Mouse (Mus musculus): ENCODE measurements around the gene Adcyap1r1. TPM values are rescaled to one million over a fixed set of nuclear protein-coding genes. Genes with fewer than 3 reads are reported as not detected.

Gene Adcyap1r1
- total RNA-seq (2023), result not detected

DNA sequence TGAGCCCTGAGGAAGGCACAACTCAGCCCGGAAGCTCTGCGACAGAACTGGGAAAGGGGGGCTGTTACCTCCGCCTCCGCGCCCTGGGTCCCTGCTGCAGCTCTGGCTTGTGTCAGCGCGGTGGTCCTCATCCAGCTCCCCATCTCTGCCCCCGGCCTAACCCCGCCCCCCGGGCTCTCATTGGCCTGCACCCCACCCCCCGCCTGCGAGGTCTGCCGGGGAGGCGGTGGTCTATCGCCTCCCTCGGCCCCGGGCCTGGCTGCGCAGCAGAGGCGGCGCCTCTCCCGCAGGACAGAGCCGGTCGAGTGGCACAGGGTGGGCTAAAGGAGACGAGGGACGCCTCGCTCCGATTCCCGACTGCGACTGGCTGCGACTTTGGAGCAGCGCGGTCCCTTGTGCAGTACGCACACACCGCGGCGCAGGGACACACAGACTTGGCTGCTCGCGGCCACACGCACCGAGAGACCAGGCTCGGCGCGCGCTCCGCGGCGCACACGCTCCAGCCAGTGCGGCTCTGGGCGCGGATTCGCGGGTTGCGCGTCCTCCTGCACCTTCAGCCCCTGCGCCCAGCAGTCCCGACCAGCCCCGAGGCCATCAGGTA lies at the start of gene Adcyap1r1:
Gene Adcyap1r1 (plus strand): TSS at position 208 of the 601 bp plus-strand sequence.

Other genes starting within 250 kb of the Adcyap1r1 start
- 1.3 TPM for gene Mindy4, start 248.6 kb upstream of the Adcyap1r1 start, total RNA-seq (2023)
- gene Aqp1, start 115.5 kb upstream of the Adcyap1r1 start, total RNA-seq (2023), result 1.2 TPM
- not detected for gene Ghrhr, start 75.7 kb upstream of the Adcyap1r1 start, total RNA-seq (2023)
- gene Neurod6, start 229.3 kb downstream of the Adcyap1r1 start, total RNA-seq (2023), result not detected

All from CD4-positive naive resting alpha-beta T cell, adult 57 days (primary cell).